Mouse (Mus musculus) lung, embryonic 16.5 days (tissue): ENCODE data around the gene Tacstd2. TPM values are rescaled to one million over a fixed set of nuclear protein-coding genes. Genes with fewer than 3 reads are reported as not detected.

Source experiments
- ATAC-seq: fragments of 200-750 bp; cut with Nextera tagmentation; 2 replicates; pipeline ENCODE4 v1.8.0; 2017; ENCODE audit warnings: low read depth, mild to moderate bottlenecking, moderate library complexity
- H3K27ac ChIP-seq: fragments of 300-500 bp; sonication (generic); 2 replicates; pipeline ENCODE4 v1.5.1; 2014; ENCODE audit warnings: mild to moderate bottlenecking, control low read depth, low read length
- H3K27me3 ChIP-seq: fragments of 300-500 bp; sonication (generic); 2 replicates; pipeline ENCODE4 v1.6.1; 2014; ENCODE audit warnings: low read depth, low read length, mixed read lengths; ENCODE audit not compliant: control insufficient read depth, insufficient read depth
- H3K36me3 ChIP-seq: fragments of 300-500 bp; sonication (generic); 2 replicates; pipeline ENCODE4 v1.6.1; 2014; ENCODE audit warnings: low read length; ENCODE audit not compliant: control insufficient read depth, insufficient read depth
- H3K4me1 ChIP-seq: fragments of 300-500 bp; sonication (generic); replicated peaks from 2 replicates; pipeline ENCODE4 v1.6.1; 2014; ENCODE audit warnings: low read length, mixed read lengths; ENCODE audit not compliant: control insufficient read depth, insufficient read depth
- H3K4me2 ChIP-seq: fragments of 300-500 bp; sonication (generic); 2 replicates; pipeline ENCODE4 v1.6.1; 2014; ENCODE audit warnings: low read depth, low read length, control low read depth
- H3K4me3 ChIP-seq: fragments of 300-500 bp; sonication (generic); 2 replicates; pipeline ENCODE4 v1.5.1; 2014; ENCODE audit warnings: mild to moderate bottlenecking, low read length, control low read depth
- H3K9ac ChIP-seq: fragments of 300-500 bp; sonication (generic); 2 replicates; pipeline ENCODE4 v1.6.1; 2014; ENCODE audit warnings: low read length, control low read depth
- H3K9me3 ChIP-seq: fragments of 300-500 bp; sonication (generic); 2 replicates; pipeline ENCODE4 v1.6.1; 2016; ENCODE audit warnings: low read length; ENCODE audit not compliant: control insufficient read depth
- WGBS: fragments of 180-500 bp; shearing (Covaris S2); extraction: QIAGEN DNeasy Blood & Tissue Kit; methylation state at CpG from one replicate; pipeline ENCODE4 v1.1.7; 2014; 5-methylcytosine and 5-hydroxymethylcytosine counted together
- polyA plus RNA-seq: library from polyadenylated mRNA; unstranded; fragments of >200 nt; fragmentation: Nextera tagmentation; extraction: Ambion mirVana; gene quantifications from 2 replicates; pipeline ENCODE4 v1.2.1, GENCODE M21; 2015

Tacstd2 gene
- 21.0 and 26.1 TPM in 2 replicates for polyA plus RNA-seq

DNA sequence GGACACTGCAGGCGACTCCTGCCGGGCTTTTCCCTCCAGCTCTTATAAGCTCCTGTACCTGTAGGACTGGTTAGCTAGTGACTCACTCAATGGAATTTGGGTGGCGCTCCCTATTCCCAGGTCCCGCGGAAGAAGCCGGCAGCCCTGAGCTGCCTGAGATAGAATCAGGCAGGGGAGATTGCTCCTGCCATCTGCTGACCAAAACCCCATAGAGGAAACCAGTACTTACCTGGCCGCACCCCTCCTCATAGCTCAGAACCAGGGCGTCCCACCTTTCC is at the start of gene Tacstd2:
Tacstd2 (minus strand) TSS at position 20 of the 278 bp plus-strand sequence.
- peak within 1 kb of the TSS; percentile 49 for H3K9ac ChIP-seq
- H3K9me3 ChIP-seq = no peaks in the 10 kb centered on the region
- peak within 1 kb of the TSS; percentile 57 for H3K4me2 ChIP-seq
- ATAC-seq = peak; percentile 70
- H3K27me3 ChIP-seq = peaks cover 31% of the 10 kb centered on the region
- no peak within 1 kb of the TSS for H3K27ac ChIP-seq
- no peaks in the 10 kb centered on the region for H3K4me1 ChIP-seq
- peak within 1 kb of the TSS; percentile 43 for H3K4me3 ChIP-seq
- no peaks in the 10 kb centered on the region for H3K36me3 ChIP-seq
- WGBS = 5% methylated on average over 8 of the region's 8 CpGs

DNA sequence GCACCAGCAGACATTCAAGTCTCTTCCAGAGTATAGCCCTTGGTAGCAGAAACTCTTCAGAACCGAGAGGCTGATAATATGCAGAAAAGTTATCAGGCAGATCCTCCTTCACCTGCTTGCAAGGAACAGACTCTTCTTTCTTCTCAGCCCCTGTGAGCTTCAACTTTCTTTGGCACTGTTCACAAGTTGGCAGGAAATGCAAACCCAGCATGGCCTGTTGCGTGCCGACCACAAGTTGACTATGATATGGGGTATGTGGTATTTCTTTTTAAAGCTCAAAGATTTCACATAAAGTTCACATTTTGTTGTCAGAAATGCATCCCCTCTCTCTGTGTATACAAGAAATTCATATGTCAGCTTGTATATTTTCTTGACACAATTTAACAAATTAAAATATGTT is 30.7 kb upstream of the Tacstd2 start:
- Histone ChIP-seq H3K9ac (no peak overlapping the region), H3K27ac (no peak overlapping the region), H3K4me3 (no peak overlapping the region), H3K27me3 (no peaks in the 10 kb centered on the region), H3K4me1 (no peaks in the 10 kb centered on the region), H3K36me3 (no peaks in the 10 kb centered on the region), H3K4me2 (no peak overlapping the region), H3K9me3 (no peaks in the 10 kb centered on the region)
- 71% methylated on average over 3 of the region's 3 CpGs for WGBS
- ATAC-seq = no peak

DNA sequence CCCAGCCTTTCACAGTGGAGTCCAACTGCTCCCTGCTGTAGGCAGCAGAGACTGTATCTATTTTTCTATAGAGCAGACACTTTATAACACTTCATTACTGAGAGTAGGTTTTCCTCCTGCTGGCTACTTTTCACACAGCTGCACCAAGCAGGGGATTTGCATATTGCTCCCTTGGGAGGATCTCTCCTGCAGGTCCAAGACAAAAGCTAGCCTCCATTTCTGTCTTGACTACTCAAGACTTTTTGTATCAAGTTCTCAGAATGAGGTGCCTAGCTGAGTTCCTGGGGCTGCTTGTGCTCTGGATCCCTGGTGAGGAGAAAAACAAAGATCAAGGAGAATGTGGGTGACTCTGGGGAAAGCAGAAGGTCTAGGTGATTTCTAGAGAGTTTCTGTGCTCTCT is 19.8 kb upstream of the Tacstd2 start:
- Histone ChIP-seq H3K4me2 (no peak overlapping the region), H3K27me3 (no peaks in the 10 kb centered on the region)
- no peak for ATAC-seq

DNA sequence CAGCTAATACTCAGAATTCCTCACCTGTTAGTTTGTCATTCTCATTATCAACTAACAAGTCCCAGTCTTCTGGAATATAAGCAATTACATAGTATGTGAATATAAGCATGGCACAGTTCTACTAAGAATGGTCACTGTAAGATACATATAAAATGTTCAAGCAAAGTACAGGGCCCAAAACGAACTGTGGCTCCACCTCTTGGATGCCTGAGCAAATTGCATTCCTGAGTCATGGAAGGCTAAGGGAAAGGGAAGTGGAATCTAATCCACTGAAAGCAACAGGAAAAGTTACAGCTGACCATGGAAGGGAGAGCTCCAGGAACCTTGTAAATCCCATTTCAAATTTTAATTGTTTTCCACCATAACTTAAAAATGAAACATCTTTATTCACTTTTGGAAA is 14.0 kb upstream of the Tacstd2 start:
- H3K4me2 ChIP-seq = no peak overlapping the region
- no peaks in the 10 kb centered on the region for H3K4me1 ChIP-seq
- H3K27ac ChIP-seq = no peak overlapping the region
- no peaks in the 10 kb centered on the region for H3K9me3 ChIP-seq
- no peaks in the 10 kb centered on the region for H3K27me3 ChIP-seq
- 10% methylated on average over 1 of the region's 1 CpGs for WGBS
- no peak overlapping the region for H3K9ac ChIP-seq
- H3K4me3 ChIP-seq = no peak overlapping the region
- no peaks in the 10 kb centered on the region for H3K36me3 ChIP-seq
- ATAC-seq = no peak

More for the DNA sequence above, 19.8 kb upstream of the Tacstd2 start:
- Histone ChIP-seq H3K9ac (no peak overlapping the region), H3K36me3 (no peaks in the 10 kb centered on the region), H3K4me3 (no peak overlapping the region), H3K9me3 (no peaks in the 10 kb centered on the region), H3K4me1 (no peaks in the 10 kb centered on the region), H3K27ac (no peak overlapping the region)

DNA sequence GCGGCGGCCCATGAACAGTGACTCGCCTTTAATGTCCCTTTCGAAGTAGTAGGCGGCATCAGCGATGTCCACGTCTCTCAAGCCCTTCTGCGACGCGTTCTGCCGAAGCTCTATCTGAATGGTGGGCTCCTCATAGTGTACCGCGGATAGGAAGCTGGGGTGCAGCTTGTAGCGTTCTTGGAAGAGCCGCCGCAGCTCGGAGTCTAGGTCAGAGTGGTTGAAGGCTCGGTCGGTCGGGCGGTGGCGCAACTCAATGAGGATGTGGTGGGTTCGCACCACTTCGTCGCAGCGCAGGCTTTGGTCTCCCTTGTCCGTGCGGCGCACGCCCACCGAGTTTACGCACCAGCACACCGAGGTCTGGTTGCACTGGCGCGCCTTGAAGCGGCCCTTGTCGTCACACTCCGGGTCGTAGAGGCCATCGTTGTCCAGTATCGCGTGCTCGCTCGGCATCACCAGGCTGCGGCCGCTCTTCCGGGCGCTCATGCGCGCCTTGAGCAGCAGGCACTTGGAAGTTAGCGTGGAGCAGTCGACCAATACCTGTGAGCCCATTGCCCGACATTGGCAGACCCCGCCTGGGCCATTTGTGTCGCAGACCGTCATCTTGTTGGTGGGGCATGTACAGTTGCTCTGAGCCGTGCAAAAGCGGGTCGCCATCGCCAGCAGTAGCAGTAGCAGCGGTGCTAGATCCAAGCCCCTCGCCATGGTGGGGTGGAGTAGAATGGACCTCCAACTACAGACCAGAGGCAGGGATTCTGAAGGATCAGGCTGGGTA is 405 bp downstream of the Tacstd2 start:
- 2% methylated on average over 62 of the region's 62 CpGs for WGBS
- Histone ChIP-seq H3K27ac (no peak overlapping the region), H3K4me1 (no peaks in the 10 kb centered on the region)

DNA sequence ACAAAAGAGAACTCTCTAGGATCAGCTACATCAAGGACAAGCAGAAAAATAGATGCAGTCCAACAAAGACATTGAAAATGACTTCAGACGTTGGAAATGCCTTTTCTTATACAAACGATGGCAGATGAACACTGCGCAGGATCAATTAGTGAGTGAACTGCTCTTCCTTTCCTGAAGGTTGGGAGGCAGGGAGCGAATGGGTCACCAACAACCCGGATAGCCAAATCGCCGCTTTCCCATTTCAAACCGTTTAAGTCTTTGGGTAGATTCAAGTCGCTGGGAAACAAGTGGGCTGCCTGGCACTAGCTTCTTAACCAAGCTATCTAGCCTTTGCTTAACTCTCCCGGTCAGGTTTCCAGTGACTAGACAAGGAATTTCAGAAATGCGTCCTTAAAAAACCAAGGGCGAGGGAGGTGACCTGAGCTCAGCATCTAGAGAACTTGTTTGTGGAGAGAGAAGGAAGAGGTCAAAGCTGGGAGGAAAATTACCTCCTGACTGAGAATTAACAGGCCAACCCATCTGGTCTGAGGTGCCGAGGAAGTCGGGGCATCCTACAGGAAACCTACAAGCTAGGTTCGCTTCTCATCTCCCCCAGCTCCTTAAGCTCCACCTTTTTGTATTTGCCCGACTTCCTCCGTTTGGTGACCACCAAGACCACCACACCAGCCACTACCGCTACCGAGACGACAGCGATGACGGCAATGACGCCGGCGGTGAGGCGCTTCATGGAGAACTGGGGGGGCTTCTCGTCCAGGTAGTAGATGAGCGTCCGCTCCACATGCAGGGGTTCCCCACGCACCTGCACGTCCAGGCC is 1.2 kb downstream of the Tacstd2 start:
- no peaks in the 10 kb centered on the region for H3K9me3 ChIP-seq
- no peak for ATAC-seq
- 8% methylated on average over 31 of the region's 31 CpGs for WGBS
- no peaks in the 10 kb centered on the region for H3K4me1 ChIP-seq
- H3K4me2 ChIP-seq = peak overlapping the region; percentile 57
- peak overlapping the region; percentile 49 for H3K9ac ChIP-seq
- H3K4me3 ChIP-seq = peak overlapping the region; percentile 43
- H3K27ac ChIP-seq = no peak overlapping the region
- peaks cover 31% of the 10 kb centered on the region for H3K27me3 ChIP-seq
- no peaks in the 10 kb centered on the region for H3K36me3 ChIP-seq

More for the DNA sequence above, 405 bp downstream of the Tacstd2 start:
- Histone ChIP-seq H3K9ac (peak overlapping the region; percentile 49), H3K27me3 (peaks cover 31% of the 10 kb centered on the region), H3K4me3 (peak overlapping the region; percentile 43), H3K36me3 (no peaks in the 10 kb centered on the region), H3K4me2 (peak overlapping the region; percentile 57), H3K9me3 (no peaks in the 10 kb centered on the region)
- ATAC-seq = peak; percentile 40

DNA sequence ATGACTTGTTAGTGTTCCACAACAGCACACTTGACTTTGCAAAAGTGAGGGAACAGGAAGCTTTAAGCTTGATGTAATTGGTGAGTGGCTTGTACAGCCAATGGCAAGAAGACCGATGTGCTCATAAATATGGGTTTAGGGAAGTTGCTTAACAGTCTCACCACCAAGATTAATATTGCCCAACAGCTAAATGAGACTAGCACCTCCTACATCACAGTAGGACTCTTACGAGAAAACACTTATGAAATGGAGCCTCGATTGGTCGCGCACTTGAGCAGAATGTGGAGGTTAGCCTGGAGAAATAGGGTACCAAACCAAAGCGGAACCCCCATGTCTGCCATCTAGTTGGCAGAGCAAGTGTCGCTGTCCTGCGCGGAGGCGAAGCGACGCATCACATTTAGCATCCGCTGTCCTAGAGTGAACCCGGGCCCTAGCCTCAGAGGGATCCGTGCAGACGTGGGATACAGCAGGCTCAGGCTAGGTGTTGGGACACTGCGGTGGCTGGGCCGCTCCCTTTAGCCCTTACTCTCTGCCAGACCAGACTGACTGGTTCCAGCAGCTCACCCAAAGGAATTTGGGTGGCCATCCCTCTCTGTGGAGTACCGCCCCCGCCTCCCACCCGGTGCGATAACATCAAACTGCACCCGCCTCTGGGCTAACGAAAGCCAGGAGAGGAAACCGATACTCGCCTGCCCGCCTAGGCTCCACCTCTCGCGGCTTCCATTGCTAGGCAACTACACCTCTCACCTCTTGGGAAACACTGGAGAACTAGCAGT is 2.7 kb downstream of the Tacstd2 start:
- Histone ChIP-seq H3K36me3 (no peaks in the 10 kb centered on the region), H3K27ac (peak overlapping the region; percentile 41), H3K4me3 (peak overlapping the region; percentile 3)

DNA sequence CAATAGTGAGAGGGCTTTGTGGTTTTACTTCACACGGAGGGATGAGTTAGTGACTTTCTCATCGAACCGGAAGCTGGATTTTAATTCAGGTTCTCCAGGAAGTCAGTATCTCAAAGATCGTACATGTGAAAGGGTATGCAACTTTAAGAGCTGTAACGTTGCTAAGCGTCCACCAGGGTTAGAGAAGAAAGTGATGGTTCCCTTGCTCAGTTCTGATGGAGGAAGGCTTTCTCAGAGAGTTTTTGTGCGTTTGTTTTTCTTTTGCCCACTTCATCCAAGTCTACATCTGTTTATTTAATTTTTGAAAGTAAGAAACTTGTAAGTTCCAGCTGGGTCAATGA is 3.8 kb downstream of the Tacstd2 start:
- no peak overlapping the region for H3K9ac ChIP-seq
- no peaks in the 10 kb centered on the region for H3K9me3 ChIP-seq
- H3K4me3 ChIP-seq = no peak overlapping the region
- no peak for ATAC-seq
- no peak overlapping the region for H3K27ac ChIP-seq
- H3K27me3 ChIP-seq = peaks cover 29% of the 10 kb centered on the region
- H3K36me3 ChIP-seq = no peaks in the 10 kb centered on the region
- no peak overlapping the region for H3K4me2 ChIP-seq
- H3K4me1 ChIP-seq = no peaks in the 10 kb centered on the region
- 49% methylated on average over 7 of the region's 7 CpGs for WGBS

More for the DNA sequence above, 2.7 kb downstream of the Tacstd2 start:
- H3K9ac ChIP-seq = no peak overlapping the region
- no peaks in the 10 kb centered on the region for H3K4me1 ChIP-seq
- H3K9me3 ChIP-seq = no peaks in the 10 kb centered on the region
- peak overlapping the region; percentile 46 for H3K4me2 ChIP-seq
- ATAC-seq = peak; percentile 92
- peaks cover 31% of the 10 kb centered on the region for H3K27me3 ChIP-seq
- 6% methylated on average over 29 of the region's 29 CpGs for WGBS
